Mouse (Mus musculus) midbrain, embryonic 15.5 days (tissue): ENCODE data around the gene Dhtkd1. TPM values are rescaled to one million over a fixed set of nuclear protein-coding genes. Genes with fewer than 3 reads are reported as not detected.
"Not testable (repeated sequence)": the region's sequence is repeated elsewhere in the genome, so short reads cannot be mapped to it uniquely, and the experiment has no call there.

ENCODE experiments used
- ATAC-seq: fragments of 200-750 bp; cut with Nextera tagmentation; replicated peaks from 2 replicates; pipeline ENCODE4 v1.8.0; 2017; ENCODE audit warnings: moderate TSS enrichment
- H3K27ac ChIP-seq: fragments of 300-500 bp; sonication (generic); 2 replicates; pipeline ENCODE4 v1.5.1; 2015; ENCODE audit warnings: mild to moderate bottlenecking, inconsistent platforms
- H3K27me3 ChIP-seq: fragments of 300-500 bp; sonication (generic); replicated peaks from 2 replicates; pipeline ENCODE4 v1.6.1; 2015; ENCODE audit warnings: inconsistent platforms
- H3K36me3 ChIP-seq: fragments of 300-500 bp; sonication (generic); replicated peaks from 2 replicates; pipeline ENCODE4 v1.6.1; 2015; ENCODE audit warnings: inconsistent platforms
- H3K4me1 ChIP-seq: fragments of 300-500 bp; sonication (generic); 2 replicates; pipeline ENCODE4 v1.6.1; 2015; ENCODE audit warnings: inconsistent platforms
- H3K4me2 ChIP-seq: fragments of 300-500 bp; sonication (generic); 2 replicates; pipeline ENCODE4 v1.6.1; 2015; ENCODE audit warnings: inconsistent platforms, mild to moderate bottlenecking, moderate library complexity
- H3K4me3 ChIP-seq: fragments of 300-500 bp; sonication (generic); 2 replicates; pipeline ENCODE4 v1.5.1; 2015; ENCODE audit warnings: mild to moderate bottlenecking, inconsistent platforms
- H3K9ac ChIP-seq: fragments of 300-500 bp; sonication (generic); 2 replicates; pipeline ENCODE4 v1.6.1; 2015; ENCODE audit warnings: mild to moderate bottlenecking, inconsistent platforms
- H3K9me3 ChIP-seq: fragments of 300-500 bp; sonication (generic); 2 replicates; pipeline ENCODE4 v1.6.1; 2016; ENCODE audit warnings: inconsistent platforms
- WGBS: fragments of 180-500 bp; shearing (Covaris S2); methylation state at CpG from one replicate; pipeline ENCODE4 v1.1.7; 2015; ENCODE audit warnings: mixed read lengths; 5-methylcytosine and 5-hydroxymethylcytosine counted together
- polyA plus RNA-seq: library from polyadenylated mRNA; unstranded; fragments of >200 nt; fragmentation: Nextera tagmentation; extraction: Ambion mirVana; gene quantifications from 2 replicates; pipeline ENCODE4 v1.2.1, GENCODE M21; 2015

Dhtkd1 gene
- polyA plus RNA-seq, result 7.4 and 8.4 TPM in 2 replicates

- peak within 1 kb of the TSS; percentile 91 for H3K4me2 ChIP-seq
- no peaks in the 10 kb centered on the region for H3K36me3 ChIP-seq
- no peaks in the 10 kb centered on the region for H3K27me3 ChIP-seq
- no peaks in the 10 kb centered on the region for H3K9me3 ChIP-seq
- ATAC-seq, result peak; percentile 97
- peak within 1 kb of the TSS; percentile 77 for H3K9ac ChIP-seq
- WGBS, result under 1% methylated on average over 36 of the region's 36 CpGs
- H3K4me1 ChIP-seq, result peaks cover 14% of the 10 kb centered on the region; the same call in 1 of the 2 replicates
- H3K27ac ChIP-seq, result peak within 1 kb of the TSS; percentile 54
- H3K4me3 ChIP-seq, result peak within 1 kb of the TSS; percentile 81
These were observed at the start of gene Dhtkd1 for GRCm38 (mm10) chr2:5942416-5943032. Gene Dhtkd1 (minus strand): TSS chr2:5942792.

GRCm38 (mm10) chr2:5977532-5977931 lies 34.9 kb upstream of the Dhtkd1 start:
- ATAC-seq, result no peak
- WGBS, result 96% methylated on average over 4 of the region's 4 CpGs
- no peaks in the 10 kb centered on the region for H3K9me3 ChIP-seq
- H3K4me3 ChIP-seq, result no peak overlapping the region
- H3K4me1 ChIP-seq, result no peaks in the 10 kb centered on the region
- H3K27me3 ChIP-seq, result no peaks in the 10 kb centered on the region
- no peak overlapping the region for H3K4me2 ChIP-seq
- H3K36me3 ChIP-seq, result 0 out of 2 replicates have a peak, but pooled peaks cover 8% of the 10 kb centered on the region
- H3K27ac ChIP-seq, result no peak overlapping the region
- no peak overlapping the region for H3K9ac ChIP-seq

GRCm38 (mm10) chr2:5970629-5971028 lies 28.0 kb upstream of the Dhtkd1 start:
- not testable (repeated sequence) for H3K27ac ChIP-seq, ATAC-seq, H3K36me3 ChIP-seq, H3K27me3 ChIP-seq, H3K9me3 ChIP-seq, H3K9ac ChIP-seq, H3K4me2 ChIP-seq, H3K4me1 ChIP-seq, H3K4me3 ChIP-seq
- 98% methylated on average over 3 of the region's 3 CpGs for WGBS

DNA sequence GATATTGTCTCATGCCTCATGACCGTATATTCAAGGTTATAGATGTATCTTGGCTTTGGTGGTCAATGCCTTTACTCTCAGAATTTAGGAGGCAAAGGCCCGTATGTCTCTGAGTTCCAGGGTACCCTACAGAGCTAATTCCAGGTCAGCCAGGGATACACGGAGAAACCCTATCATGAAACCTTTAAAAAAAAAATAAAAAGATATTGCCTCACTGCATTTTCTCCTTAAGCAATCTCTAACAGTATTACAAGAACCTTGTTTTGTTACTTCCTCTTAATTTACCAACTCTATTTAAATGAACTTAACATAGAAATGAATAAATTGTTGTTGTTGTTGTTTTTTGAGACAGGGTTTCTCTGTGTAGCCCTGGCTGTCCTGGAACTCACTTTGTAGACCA lies 23.4 kb upstream of the Dhtkd1 start:
- H3K4me3 ChIP-seq, result no peak overlapping the region
- peaks cover 17% of the 10 kb centered on the region for H3K36me3 ChIP-seq
- 0 out of 2 replicates have a peak, but pooled peaks cover 4% of the 10 kb centered on the region for H3K4me1 ChIP-seq
- H3K27me3 ChIP-seq, result no peaks in the 10 kb centered on the region
- no peak overlapping the region for H3K27ac ChIP-seq
- no peak overlapping the region for H3K9ac ChIP-seq
- H3K4me2 ChIP-seq, result no peak overlapping the region
- WGBS, result 93% methylated on average over 3 of the region's 3 CpGs
- no peaks in the 10 kb centered on the region for H3K9me3 ChIP-seq
- ATAC-seq, result no peak

- H3K4me2 ChIP-seq, H3K4me1 ChIP-seq, H3K4me3 ChIP-seq, H3K9me3 ChIP-seq, ATAC-seq, H3K27ac ChIP-seq, H3K27me3 ChIP-seq, H3K9ac ChIP-seq: not testable (repeated sequence)
- peaks cover 25% of the 10 kb centered on the region for H3K36me3 ChIP-seq
- 90% methylated on average over 4 of the region's 4 CpGs for WGBS
These were observed 21.1 kb upstream of the Dhtkd1 start for GRCm38 (mm10) chr2:5963729-5964128.

DNA sequence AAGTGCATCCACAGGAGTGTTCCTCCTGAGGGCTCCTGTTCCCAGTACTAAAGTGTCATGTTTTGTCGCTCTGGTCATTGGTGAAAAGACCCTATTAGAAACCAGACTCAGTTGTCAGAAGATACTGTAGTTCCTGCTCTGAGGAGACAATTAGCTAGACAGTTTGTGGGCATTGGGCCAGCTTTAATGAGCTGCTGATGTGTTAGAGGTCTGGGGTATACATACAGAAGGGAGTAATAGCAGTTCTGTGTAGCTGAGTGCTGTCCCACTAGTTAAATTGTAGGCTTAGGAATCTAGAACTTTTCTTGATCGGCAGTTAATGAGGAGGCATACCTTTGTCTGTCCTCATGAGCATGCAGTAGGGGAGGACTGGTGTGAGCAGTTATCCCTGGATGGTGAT lies 19.7 kb upstream of the Dhtkd1 start:
- 76% methylated on average over 2 of the region's 2 CpGs for WGBS
- H3K27ac ChIP-seq, result no peak overlapping the region
- ATAC-seq, result no peak
- H3K27me3 ChIP-seq, result no peaks in the 10 kb centered on the region
- 0 out of 2 replicates have a peak, but pooled peaks cover 4% of the 10 kb centered on the region for H3K4me1 ChIP-seq
- peaks cover 38% of the 10 kb centered on the region for H3K36me3 ChIP-seq
- H3K4me3 ChIP-seq, result no peak overlapping the region
- no peaks in the 10 kb centered on the region for H3K9me3 ChIP-seq
- no peak overlapping the region for H3K9ac ChIP-seq
- no peak overlapping the region for H3K4me2 ChIP-seq

DNA sequence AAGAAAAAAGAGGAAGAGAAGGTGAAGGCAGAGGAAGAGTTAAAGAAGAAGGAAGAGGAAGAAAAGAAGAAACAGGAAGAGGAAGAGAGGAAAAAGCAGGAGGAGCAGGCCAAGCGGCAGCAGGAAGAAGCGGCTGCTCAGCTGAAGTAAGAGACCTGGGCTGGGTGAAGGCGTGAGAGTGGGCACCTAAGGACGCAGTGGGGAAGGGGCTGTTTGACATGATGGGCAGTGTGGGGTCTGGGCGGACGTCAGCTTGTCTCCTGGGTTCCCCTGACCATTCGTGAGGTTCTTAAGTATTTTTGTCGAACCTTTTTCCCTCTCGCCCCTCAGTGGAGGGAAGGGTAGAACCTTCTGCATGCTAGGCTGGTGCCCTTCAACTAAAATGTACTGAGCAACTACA lies 15.1 kb upstream of the Dhtkd1 start:
- Histone ChIP-seq H3K4me3 (no peak overlapping the region), H3K27ac (no peak overlapping the region), H3K36me3 (peaks cover 35% of the 10 kb centered on the region), H3K4me1 (peaks cover 4% of the 10 kb centered on the region), H3K9me3 (no peaks in the 10 kb centered on the region), H3K27me3 (no peaks in the 10 kb centered on the region), H3K9ac (no peak overlapping the region), H3K4me2 (no peak overlapping the region)
- 92% methylated on average over 9 of the region's 9 CpGs for WGBS
- no peak for ATAC-seq

DNA sequence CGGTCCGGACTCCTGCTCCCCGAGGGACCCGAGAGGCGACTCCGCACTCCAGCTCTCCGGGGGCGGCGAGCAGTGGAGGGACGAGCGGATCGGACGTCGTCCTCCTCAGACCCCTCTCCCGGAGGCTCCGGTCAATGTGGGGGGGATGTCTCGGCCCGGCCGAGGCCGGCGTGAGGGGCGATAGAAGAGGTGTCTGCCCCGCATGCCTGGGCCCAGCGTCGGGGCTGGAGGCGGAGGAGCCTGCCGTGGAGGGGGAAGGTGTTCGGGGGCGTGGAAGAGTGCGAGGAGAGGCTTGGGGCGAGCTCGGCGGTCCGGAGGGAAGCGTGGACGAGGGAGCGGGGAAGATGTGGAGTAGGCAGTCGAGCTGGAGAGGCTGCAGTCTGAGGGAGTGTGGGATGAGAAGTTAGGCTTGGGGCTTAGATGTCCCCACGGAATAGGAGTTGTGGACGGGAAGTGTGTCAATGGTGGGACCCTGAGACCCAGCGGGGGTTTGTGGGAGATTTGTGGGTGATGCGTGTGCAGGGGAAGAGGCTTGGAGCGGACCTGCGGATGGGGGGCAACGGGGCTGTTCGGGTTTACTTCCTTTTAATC lies 9.1 kb upstream of the Dhtkd1 start:
- Histone ChIP-seq H3K36me3 (no peaks in the 10 kb centered on the region), H3K9ac (peak overlapping the region; percentile 96), H3K27ac (peak overlapping the region; percentile 91), H3K4me1 (peaks cover 14% of the 10 kb centered on the region), H3K27me3 (no peaks in the 10 kb centered on the region), H3K9me3 (no peaks in the 10 kb centered on the region), H3K4me2 (peak overlapping the region; percentile 90), H3K4me3 (peak overlapping the region; percentile 99)
- ATAC-seq, result no peak; the same call in 1 of the 2 replicates
- under 1% methylated on average over 43 of the region's 46 CpGs for WGBS

DNA sequence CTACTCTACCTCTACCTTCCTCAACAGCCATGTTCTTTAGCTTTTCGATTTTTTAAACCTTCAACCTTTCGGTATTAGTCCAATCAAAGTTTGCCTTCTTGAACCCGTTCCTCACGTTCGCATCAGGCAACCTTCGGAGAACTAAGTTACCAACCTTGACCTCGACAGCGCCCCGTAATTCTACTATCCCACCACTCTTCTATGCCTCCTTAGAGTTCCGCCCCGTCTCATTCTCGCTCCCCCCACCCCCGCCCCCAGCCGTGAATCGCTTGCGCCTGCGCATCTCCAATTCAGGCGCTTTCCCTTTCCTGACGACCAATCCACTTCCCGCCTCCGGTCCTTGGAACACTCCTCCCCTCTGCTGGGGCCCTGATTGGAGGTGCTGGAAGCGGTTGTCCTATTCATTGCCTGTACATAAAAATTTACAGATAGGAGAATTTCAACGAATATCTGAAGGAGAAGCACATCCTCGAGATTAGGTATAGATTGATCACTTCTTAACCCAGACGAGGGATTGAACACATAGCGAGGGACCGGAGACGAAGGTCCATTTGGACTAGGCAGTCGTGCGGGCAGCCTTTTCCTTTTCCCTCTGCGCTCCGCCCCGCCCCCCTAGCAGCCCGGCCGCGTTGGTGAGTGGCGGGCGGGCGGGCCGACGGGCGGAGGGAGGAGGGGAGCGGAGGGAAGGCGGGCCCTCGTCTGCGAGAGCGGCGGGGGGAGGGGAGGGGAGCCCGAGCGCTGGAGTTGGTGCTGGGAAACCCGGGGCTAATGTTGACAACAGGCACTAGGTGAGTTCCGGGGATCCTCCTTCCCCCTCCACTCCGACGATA lies 8.4 kb upstream of the Dhtkd1 start, which contains the start of gene Upf2:
Gene Upf2 (plus strand): TSS at position 704 of the 830 bp plus-strand sequence.
- Histone ChIP-seq H3K27ac (peak within 1 kb of the TSS; percentile 91), H3K9ac (peak within 1 kb of the TSS; percentile 96), H3K4me3 (peak within 1 kb of the TSS; percentile 99), H3K27me3 (no peaks in the 10 kb centered on the region), H3K9me3 (no peaks in the 10 kb centered on the region), H3K36me3 (no peaks in the 10 kb centered on the region), H3K4me1 (peaks cover 14% of the 10 kb centered on the region), H3K4me2 (peak within 1 kb of the TSS; percentile 90)
- peak; percentile 97 for ATAC-seq
- WGBS, result under 1% methylated on average over 36 of the region's 54 CpGs

- Histone ChIP-seq H3K27me3 (no peaks in the 10 kb centered on the region), H3K4me1 (peaks cover 14% of the 10 kb centered on the region), H3K27ac (peak overlapping the region; percentile 67), H3K4me3 (peak overlapping the region; percentile 99), H3K9ac (peak overlapping the region; percentile 43), H3K36me3 (no peaks in the 10 kb centered on the region), H3K4me2 (peak overlapping the region; percentile 90), H3K9me3 (no peaks in the 10 kb centered on the region)
- ATAC-seq, result no peak
- WGBS, result 9% methylated on average over 6 of the region's 6 CpGs
These were observed 7.7 kb upstream of the Dhtkd1 start for GRCm38 (mm10) chr2:5950305-5950704.

- H3K9me3 ChIP-seq, H3K36me3 ChIP-seq, H3K27me3 ChIP-seq, ATAC-seq, H3K27ac ChIP-seq, H3K9ac ChIP-seq: not testable (repeated sequence)
- peak overlapping the region; percentile 90 for H3K4me2 ChIP-seq
- H3K4me3 ChIP-seq, result peak overlapping the region; percentile 99; the same call in 1 of the 2 replicates
- H3K4me1 ChIP-seq, result peaks cover 14% of the 10 kb centered on the region
- 94% methylated on average over 9 of the region's 9 CpGs for WGBS
These were observed 7.2 kb upstream of the Dhtkd1 start for GRCm38 (mm10) chr2:5949821-5950220.

- Histone ChIP-seq H3K9ac (no peak overlapping the region), H3K4me3 (no peak overlapping the region), H3K36me3 (no peaks in the 10 kb centered on the region), H3K27me3 (no peaks in the 10 kb centered on the region), H3K27ac (no peak overlapping the region), H3K4me1 (peaks cover 14% of the 10 kb centered on the region), H3K9me3 (no peaks in the 10 kb centered on the region), H3K4me2 (no peak overlapping the region)
- WGBS, result 92% methylated on average over 2 of the region's 2 CpGs
- ATAC-seq, result no peak
These were observed 6.4 kb upstream of the Dhtkd1 start for GRCm38 (mm10) chr2:5948964-5949363.
